Mouse (Mus musculus) stomach, postnatal 0 days (tissue): ENCODE results near the gene Hist1h1t. TPM values are rescaled to one million over a fixed set of nuclear protein-coding genes. Genes with fewer than 3 reads are reported as not detected.
"Not testable (repeated sequence)": the region's sequence is repeated elsewhere in the genome, so short reads cannot be mapped to it uniquely, and the experiment has no call there.

Experiments used
- ATAC-seq: fragments of 200-750 bp; cut with Nextera tagmentation; 2 replicates; pipeline ENCODE4 v1.8.0; 2017; ENCODE audit not compliant: low FRiP score, low TSS enrichment
- DNase-seq: peaks from one replicate; pipeline ENCODE4 v3.0.0-alpha.2; 2016; ENCODE audit warnings: low spot score
- H3K27ac ChIP-seq: fragments of 300-500 bp; sonication (generic); replicated peaks from 2 replicates; pipeline ENCODE4 v1.5.1; 2014; ENCODE audit warnings: mild to moderate bottlenecking, control low read depth
- H3K27me3 ChIP-seq: fragments of 300-500 bp; sonication (generic); 2 replicates; pipeline ENCODE4 v1.6.1; 2014; ENCODE audit warnings: low read length; ENCODE audit not compliant: control insufficient read depth, insufficient read depth
- H3K36me3 ChIP-seq: fragments of 300-500 bp; sonication (generic); 2 replicates; pipeline ENCODE4 v1.6.1; 2014; ENCODE audit warnings: low read length, mixed read lengths; ENCODE audit not compliant: control insufficient read depth, insufficient read depth
- H3K4me1 ChIP-seq: fragments of 300-500 bp; sonication (generic); replicated peaks from 2 replicates; pipeline ENCODE4 v1.6.1; 2014; ENCODE audit warnings: antibody characterized with exemption; ENCODE audit not compliant: control insufficient read depth, insufficient read depth
- H3K4me2 ChIP-seq: fragments of 300-500 bp; sonication (generic); replicated peaks from 2 replicates; pipeline ENCODE4 v1.6.1; 2014; ENCODE audit warnings: low read depth, mild to moderate bottlenecking, control low read depth, moderate library complexity
- H3K4me3 ChIP-seq: fragments of 300-500 bp; sonication (generic); 2 replicates; pipeline ENCODE4 v1.5.1; 2014; ENCODE audit warnings: low read depth, low read length, control low read depth
- H3K9ac ChIP-seq: fragments of 300-500 bp; sonication (generic); 2 replicates; pipeline ENCODE4 v1.6.1; 2014; ENCODE audit warnings: mild to moderate bottlenecking, low read length, control low read depth, mixed read lengths
- H3K9me3 ChIP-seq: fragments of 300-500 bp; sonication (generic); 2 replicates; pipeline ENCODE4 v1.6.1; 2016; ENCODE audit warnings: low read length; ENCODE audit not compliant: control insufficient read depth
- CTCF ChIP-seq: IDR thresholded peaks from 2 replicates; pipeline ENCODE4 v1.5.1; 2016; ENCODE audit warnings: antibody characterized with exemption, low read depth, mild to moderate bottlenecking, moderate library complexity
- EP300 ChIP-seq: optimal IDR thresholded peaks from 2 replicates; pipeline ENCODE3; 2016; ENCODE audit warnings: antibody characterized with exemption
- WGBS: fragments of 180-500 bp; shearing (Covaris S2); extraction: QIAGEN DNeasy Blood & Tissue Kit; methylation state at CpG from one replicate; pipeline ENCODE4 v1.1.7; 2014; 5-methylcytosine and 5-hydroxymethylcytosine counted together
- polyA plus RNA-seq: library from polyadenylated mRNA; unstranded; fragments of >200 nt; fragmentation: Nextera tagmentation; extraction: Ambion mirVana; gene quantifications from 2 replicates; pipeline ENCODE4 v1.2.1, GENCODE M21; 2015

Hist1h1t gene
- polyA plus RNA-seq, 1 experiment from 2014 or later, result not detected

- ATAC-seq, result peak; percentile 41
These were observed 12.5 kb upstream of the Hist1h1t start for GRCm38 (mm10) chr13:23682947-23683754.

GRCm38 (mm10) chr13:23683755-23684281, 11.8 kb upstream of the Hist1h1t start, which contains the start of the genes Hist1h2ac and Hist1h2bc:
Gene Hist1h2ac (minus strand): TSS chr13:23683948.
Gene Hist1h2bc (plus strand): TSS chr13:23684199.
- ATAC-seq (peak; percentile 96), DNase-seq (peak; percentile 83)
- peak within 1 kb of the TSS; percentile 96 for H3K27ac ChIP-seq
- peak within 1 kb of the TSS; percentile 58 for H3K4me2 ChIP-seq
- H3K36me3 ChIP-seq, result no peaks in the 10 kb centered on the region
- peak; percentile 17 for TF ChIP-seq EP300
- TF ChIP-seq CTCF, result no peak
- WGBS, result under 1% methylated on average over 32 of the region's 32 CpGs
- peak within 1 kb of the TSS; percentile 30 for H3K4me3 ChIP-seq
- peaks cover 3% of the 10 kb centered on the region; the same call in 1 of the 2 replicates for H3K4me1 ChIP-seq
- peak within 1 kb of the TSS; percentile 73 for H3K9ac ChIP-seq
- no peaks in the 10 kb centered on the region for H3K9me3 ChIP-seq
- H3K27me3 ChIP-seq, result no peaks in the 10 kb centered on the region

More at GRCm38 (mm10) chr13:23682947-23683754, 12.5 kb upstream of the Hist1h1t start:
- not testable (repeated sequence) for H3K4me1 ChIP-seq, H3K36me3 ChIP-seq, DNase-seq, H3K9me3 ChIP-seq, H3K27me3 ChIP-seq
- TF ChIP-seq CTCF, result peak; percentile 22; the same call in 1 of the 2 replicates
- 12% methylated on average over 11 of the region's 30 CpGs for WGBS
- Histone ChIP-seq H3K27ac (peak overlapping the region; percentile 93), H3K4me2 (peak overlapping the region; percentile 52), H3K4me3 (peak overlapping the region; percentile 30), H3K9ac (peak overlapping the region; percentile 68)

DNA sequence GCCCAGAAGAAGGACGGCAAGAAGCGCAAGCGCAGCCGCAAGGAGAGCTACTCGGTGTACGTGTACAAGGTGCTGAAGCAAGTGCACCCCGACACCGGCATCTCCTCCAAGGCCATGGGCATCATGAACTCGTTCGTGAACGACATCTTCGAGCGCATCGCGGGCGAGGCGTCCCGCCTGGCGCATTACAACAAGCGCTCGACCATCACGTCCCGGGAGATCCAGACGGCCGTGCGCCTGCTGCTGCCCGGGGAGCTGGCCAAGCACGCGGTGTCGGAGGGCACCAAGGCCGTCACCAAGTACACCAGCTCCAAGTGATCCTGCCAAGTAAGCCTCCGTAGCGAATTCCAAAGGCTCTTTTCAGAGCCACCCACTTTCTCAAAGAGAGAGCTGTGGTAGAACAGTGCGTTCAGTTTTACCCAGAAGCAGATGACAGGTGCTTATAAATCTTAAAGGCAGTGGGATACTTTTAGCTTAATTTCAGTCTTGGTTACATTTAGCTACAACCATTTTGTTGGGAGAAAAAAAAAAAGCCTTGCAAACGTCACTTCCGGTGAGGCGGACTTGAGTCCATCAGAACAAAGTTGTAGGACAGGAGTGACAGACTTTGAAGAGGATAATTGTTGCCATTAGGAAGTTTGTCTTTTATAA, 11.2 kb upstream of the Hist1h1t start:
- Histone ChIP-seq H3K27ac (peak overlapping the region; percentile 96), H3K4me2 (peak overlapping the region; percentile 58), H3K4me3 (peak overlapping the region; percentile 30), H3K9ac (peak overlapping the region; percentile 73)
- not testable (repeated sequence) for H3K27me3 ChIP-seq, H3K36me3 ChIP-seq, H3K4me1 ChIP-seq, H3K9me3 ChIP-seq
- DNase-seq (peak; percentile 51), ATAC-seq (0 out of 2 replicates have a peak, but pooled peaks have one; percentile 4)
- WGBS, result 2% methylated on average over 13 of the region's 37 CpGs
- TF ChIP-seq EP300, result peak; percentile 21

DNA sequence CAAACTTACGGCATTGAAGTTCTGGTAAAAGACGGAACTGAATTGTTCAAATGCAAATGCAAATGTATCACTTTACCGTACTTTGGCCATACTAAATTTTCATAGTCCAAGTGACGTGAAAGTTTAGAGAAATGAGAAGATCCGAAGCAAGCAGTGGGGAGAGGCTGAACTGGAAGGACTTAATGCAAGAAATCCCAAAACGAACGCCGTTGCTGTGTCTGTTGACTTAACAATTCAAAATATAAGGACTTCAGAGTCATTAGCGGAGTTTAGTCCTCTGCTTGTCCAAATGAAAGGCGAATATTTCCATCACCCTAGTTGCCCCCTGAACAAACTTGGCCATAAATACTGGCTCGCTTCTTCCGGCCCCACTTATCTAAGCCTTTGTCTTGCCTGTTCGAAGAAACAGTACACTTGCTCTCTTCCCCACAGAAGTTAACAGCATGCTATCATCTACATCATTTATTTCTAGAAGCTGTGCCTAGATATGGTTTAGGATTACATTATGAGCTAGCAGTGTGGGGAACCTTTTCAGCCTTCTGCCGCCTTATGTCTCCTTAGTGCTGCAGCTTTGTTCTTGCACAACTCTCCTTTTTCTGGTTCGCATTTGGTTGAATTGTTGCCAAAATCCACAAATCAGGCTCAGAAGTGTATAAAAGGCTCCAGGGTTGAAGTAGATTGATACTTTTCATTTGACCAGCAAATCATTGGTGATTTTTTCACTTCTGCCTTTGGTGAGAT, 10.3 kb upstream of the Hist1h1t start:
- no peaks in the 10 kb centered on the region for H3K36me3 ChIP-seq
- H3K27ac ChIP-seq, result peak overlapping the region; percentile 96
- peak overlapping the region; percentile 58 for H3K4me2 ChIP-seq
- DNase-seq, result peak; percentile 30
- H3K4me3 ChIP-seq, result peak overlapping the region; percentile 30
- peak overlapping the region; percentile 73 for H3K9ac ChIP-seq
- peaks cover 3% of the 10 kb centered on the region; the same call in 1 of the 2 replicates for H3K4me1 ChIP-seq
- no peak for ATAC-seq
- no peaks in the 10 kb centered on the region for H3K9me3 ChIP-seq
- no peak for TF ChIP-seq EP300
- TF ChIP-seq CTCF, result no peak
- 0% methylated on average over 15 of the region's 15 CpGs for WGBS
- no peaks in the 10 kb centered on the region for H3K27me3 ChIP-seq

- Histone ChIP-seq H3K9me3 (no peaks in the 10 kb centered on the region), H3K4me1 (peaks cover 3% of the 10 kb centered on the region; the same call in 1 of the 2 replicates), H3K9ac (peak overlapping the region; percentile 73; the same call in 1 of the 2 replicates), H3K4me3 (peak overlapping the region; percentile 30), H3K4me2 (peak overlapping the region; percentile 58), H3K27me3 (no peaks in the 10 kb centered on the region), H3K27ac (peak overlapping the region; percentile 96), H3K36me3 (no peaks in the 10 kb centered on the region)
- DNase-seq (no peak), ATAC-seq (no peak)
- WGBS, result 14% methylated on average over 4 of the region's 4 CpGs
- no peak for TF ChIP-seq CTCF
- TF ChIP-seq EP300, result no peak
These were observed 9.6 kb upstream of the Hist1h1t start for GRCm38 (mm10) chr13:23685966-23686365.
